In genomic region chr10:91229518-91229961, GRCm38 (mm10) we compare ENCODE assay signal across 8 mouse cellular contexts. TPM values are rescaled to one million over a fixed set of nuclear protein-coding genes. Genes with fewer than 3 reads are reported as not detected.
DNase-seq lines count a peak whose midpoint lies in the region; ATAC-seq and TF ChIP-seq lines count a peak whose summit lies in the region.

No protein-coding gene starts in this region.

- H3K9me3 ChIP-seq in lung, postnatal 0 days (ENCODE audit: low read length) = no peaks in the 10 kb centered on the region
- H3K9me3 ChIP-seq in hindbrain, embryonic 10.5 days = no peaks in the 10 kb centered on the region
- no peaks in the 10 kb centered on the region for H3K9me3 ChIP-seq in stomach, embryonic 15.5 days

- no peak for TF ChIP-seq CTCF in lung, postnatal 0 days (IDR thresholded peaks at IDR 0.05)

- DNase-seq in lung, postnatal 0 days (ENCODE audit: low spot score) = peak; percentile 75
- DNase-seq in lung, adult 18-20 months = no peak
- peak; percentile 67 for DNase-seq in embryo, embryonic 9.5 days (ENCODE audit: extremely low spot score)
- peak; percentile 68 for DNase-seq in hindbrain, embryonic 10.5 days (ENCODE audit: low spot score)
- DNase-seq in adrenal gland, adult 8-10 months = no peak
- DNase-seq in gastrocnemius, postnatal 14 days = no peak

- peak; percentile 78 for ATAC-seq in lung, postnatal 0 days
- peak; percentile 62; the same call in 1 of the 2 replicates for ATAC-seq in megakaryocyte, adult 5-6 weeks (ENCODE audit: poor library complexity, severe bottlenecking)
- peak; percentile 59 for ATAC-seq in stomach, embryonic 15.5 days (ENCODE audit: insufficient read depth, low FRiP score, low read depth)

- no peak overlapping the region; the same call in none of the 2 replicates for H3K27ac ChIP-seq in lung, postnatal 0 days (ENCODE audit: low read length)
- H3K27ac ChIP-seq in hindbrain, embryonic 10.5 days = peak overlapping the region; percentile 60
- H3K27ac ChIP-seq in stomach, embryonic 15.5 days = peak overlapping the region; percentile 57

- no peak overlapping the region for H3K4me3 ChIP-seq in lung, postnatal 0 days (ENCODE audit: low read depth, low read length)
- 0 out of 2 replicates have a peak overlapping the region, but pooled peaks have one; percentile 24 for H3K4me3 ChIP-seq in hindbrain, embryonic 10.5 days
- 0 out of 2 replicates have a peak overlapping the region, but pooled peaks have one; percentile 3 for H3K4me3 ChIP-seq in stomach, embryonic 15.5 days (replicated peaks)

- peaks cover 8% of the 10 kb centered on the region; the same call in 1 of the 2 replicates for H3K4me1 ChIP-seq in lung, postnatal 0 days (ENCODE audit: insufficient read depth, low read depth, low read length)
- peaks cover 27% of the 10 kb centered on the region for H3K4me1 ChIP-seq in hindbrain, embryonic 10.5 days (replicated peaks)
- H3K4me1 ChIP-seq in stomach, embryonic 15.5 days = 0 out of 2 replicates have a peak, but pooled peaks cover 7% of the 10 kb centered on the region

- H3K27me3 ChIP-seq in lung, postnatal 0 days (replicated peaks; ENCODE audit: insufficient read depth, low read length) = no peaks in the 10 kb centered on the region
- no peaks in the 10 kb centered on the region for H3K27me3 ChIP-seq in hindbrain, embryonic 10.5 days (ENCODE audit: insufficient read depth, poor library complexity, severe bottlenecking)
- no peaks in the 10 kb centered on the region for H3K27me3 ChIP-seq in stomach, embryonic 15.5 days (replicated peaks)

- no peaks in the 10 kb centered on the region for H3K36me3 ChIP-seq in lung, postnatal 0 days (ENCODE audit: insufficient read depth, low read length)
- no peaks in the 10 kb centered on the region for H3K36me3 ChIP-seq in hindbrain, embryonic 10.5 days
- H3K36me3 ChIP-seq in stomach, embryonic 15.5 days = no peaks in the 10 kb centered on the region

- peak; percentile 32; the same call in 1 of the 2 replicates for TF ChIP-seq EP300 in lung, postnatal 0 days (IDR thresholded peaks at IDR 0.05)

- WGBS in lung, postnatal 0 days = 21% methylated on average over 7 of the region's 7 CpGs
- 26% methylated on average over 7 of the region's 7 CpGs for WGBS in hindbrain, embryonic 10.5 days
- 26% methylated on average over 7 of the region's 7 CpGs for WGBS in stomach, embryonic 15.5 days

- H3K4me2 ChIP-seq in lung, postnatal 0 days (replicated peaks; ENCODE audit: low read depth, low read length) = peak overlapping the region; percentile 11; the same call in 1 of the 2 replicates
- peak overlapping the region; percentile 33 for H3K4me2 ChIP-seq in stomach, embryonic 15.5 days

- no peak overlapping the region for H3K9ac ChIP-seq in lung, postnatal 0 days (replicated peaks; ENCODE audit: low read depth)
- no peak overlapping the region for H3K9ac ChIP-seq in stomach, embryonic 15.5 days

- intact Hi-C loops in gastrocnemius, postnatal 14 days (cut with DNase I; ENCODE audit: low total_unique reads) = no loop called here

RNA-seq across cellular contexts. Expression of gene Tmpo, which starts 48.4 kb away (rescaled TPM):
- 53.3 and 67.4 TPM in 2 replicates for polyA plus RNA-seq in lung, postnatal 0 days (2015; fragmentation: Nextera tagmentation; extraction: Ambion mirVana)
- 234 and 258 TPM in 2 replicates for polyA plus RNA-seq in hindbrain, embryonic 10.5 days (2016; fragmentation: Nextera tagmentation; extraction: Ambion mirVana)
- total RNA-seq in megakaryocyte, adult 5-6 weeks (2015) = 559 and 619 TPM in 2 replicates
- 895 and 963 TPM in 2 replicates for total RNA-seq in megakaryocyte, adult 5-6 weeks (2017)
- 196 and 217 TPM in 2 replicates for polyA plus RNA-seq in stomach, embryonic 15.5 days (2015; fragmentation: Nextera tagmentation; extraction: Ambion mirVana)
- total RNA-seq in adrenal gland, adult 8-10 months (2022) = 100 to 1,000 TPM in 2 of 4 experiments, 10 to 100 TPM in 2; 81.5 to 150 (median 108) TPM
- 10 to 100 TPM; 56.9 to 66.7 TPM for total RNA-seq in gastrocnemius, postnatal 14 days (2021)

Comparison
In these comparisons a context has a peak if more than half of its experiments do, and no peak if none do; other contexts are left out.
1. DNase-seq: peak in lung, postnatal 0 days (single experiment), embryo, embryonic 9.5 days (single experiment) and hindbrain, embryonic 10.5 days (single experiment); none in lung, adult 18-20 months (0 of 2), adrenal gland, adult 8-10 months (single experiment) and gastrocnemius, postnatal 14 days (single experiment).
2. Peak in every context shown above with its lines, with median percentiles within 50 percentile points of each other: ATAC-seq.